Mouse (Mus musculus) kidney, postnatal 14 days (tissue): ENCODE results near the gene 4921511C20Rik.

Experiments used
- DNase-seq: peaks from one replicate; pipeline ENCODE4 v3.0.0; 2022; ENCODE audit warnings: mixed read lengths

4921511C20Rik gene

GRCm38 (mm10) chrX:127393993-127394392, at the start of gene 4921511C20Rik:
TSS of gene 4921511C20Rik (plus strand) at chrX:127394293.
- DNase-seq: no peak
